Mouse (Mus musculus) limb, embryonic 11.5 days (tissue): ENCODE data around the gene Fam81a. TPM values are rescaled to one million over a fixed set of nuclear protein-coding genes. Genes with fewer than 3 reads are reported as not detected.
A peak's percentile ranks its signal among the peaks of the same experiment; 100 is the strongest.

ENCODE experiments used
- ATAC-seq: fragments of 200-750 bp; cut with Nextera tagmentation; 2 replicates; pipeline ENCODE4 v1.8.0; 2017; ENCODE audit warnings: low read depth; ENCODE audit not compliant: insufficient number of reproducible peaks, low FRiP score, low TSS enrichment
- DNase-seq: peaks from one replicate; pipeline ENCODE4 v3.0.0-alpha.2; 2015; ENCODE audit warnings: low spot score
- H3K27ac ChIP-seq: fragments of 300-500 bp; sonication (generic); replicated peaks from 2 replicates; pipeline ENCODE4 v1.5.1; 2014; ENCODE audit warnings: low read depth, mild to moderate bottlenecking, low read length
- H3K27me3 ChIP-seq: fragments of 300-500 bp; sonication (generic); 2 replicates; pipeline ENCODE4 v1.6.1; 2014; ENCODE audit warnings: mild to moderate bottlenecking, low read length, mixed read lengths; ENCODE audit not compliant: control insufficient read depth, insufficient read depth
- H3K36me3 ChIP-seq: fragments of 300-500 bp; sonication (generic); 2 replicates; pipeline ENCODE4 v1.6.1; 2014; ENCODE audit warnings: mild to moderate bottlenecking, low read length, moderate library complexity, mixed read lengths; ENCODE audit not compliant: control insufficient read depth, insufficient read depth
- H3K4me1 ChIP-seq: fragments of 300-500 bp; sonication (generic); 2 replicates; pipeline ENCODE4 v1.6.1; 2014; ENCODE audit warnings: low read length, mixed read lengths; ENCODE audit not compliant: control insufficient read depth, insufficient read depth
- H3K4me2 ChIP-seq: fragments of 300-500 bp; sonication (generic); 2 replicates; pipeline ENCODE4 v1.6.1; 2014; ENCODE audit warnings: low read depth, mild to moderate bottlenecking, moderate library complexity; ENCODE audit not compliant: severe bottlenecking
- H3K4me3 ChIP-seq: fragments of 300-500 bp; sonication (generic); 2 replicates; pipeline ENCODE4 v1.5.1; 2014; ENCODE audit warnings: low read depth, low read length
- H3K9ac ChIP-seq: fragments of 300-500 bp; sonication (generic); 2 replicates; pipeline ENCODE4 v1.6.1; 2014; ENCODE audit warnings: mild to moderate bottlenecking, low read length
- H3K9me3 ChIP-seq: fragments of 300-500 bp; sonication (generic); 2 replicates; pipeline ENCODE4 v1.6.1; 2016; ENCODE audit warnings: low read length; ENCODE audit not compliant: control insufficient read depth
- WGBS: fragments of 180-500 bp; shearing (Covaris S2); extraction: QIAGEN DNeasy Blood & Tissue Kit; methylation state at CpG from one replicate; pipeline ENCODE4 v1.1.7; 2014; 5-methylcytosine and 5-hydroxymethylcytosine counted together
- polyA plus RNA-seq: library from polyadenylated mRNA; unstranded; fragments of >200 nt; fragmentation: Nextera tagmentation; extraction: Ambion mirVana; gene quantifications from 2 replicates; pipeline ENCODE4 v1.2.1, GENCODE M21; 2014

Gene Fam81a
- polyA plus RNA-seq, 1 experiment from 2014 or later = 1.7 TPM

- Histone ChIP-seq H3K4me3 (no peak overlapping the region), H3K4me1 (peaks cover 5% of the 10 kb centered on the region; the same call in 1 of the 2 replicates), H3K27ac (no peak overlapping the region), H3K27me3 (no peaks in the 10 kb centered on the region), H3K4me2 (no peak overlapping the region), H3K36me3 (no peaks in the 10 kb centered on the region), H3K9me3 (no peaks in the 10 kb centered on the region), H3K9ac (no peak overlapping the region)
- DNase-seq (no peak), ATAC-seq (no peak)
- 71% methylated on average over 1 of the region's 1 CpGs for WGBS
Observed at GRCm38 (mm10) chr9:70135186-70135585, 7.2 kb downstream of the Fam81a start.

- DNase-seq (no peak), ATAC-seq (no peak)
- no peak overlapping the region for H3K27ac ChIP-seq
- 70% methylated on average over 5 of the region's 5 CpGs for WGBS
- no peaks in the 10 kb centered on the region for H3K27me3 ChIP-seq
- H3K4me2 ChIP-seq = no peak overlapping the region
- no peaks in the 10 kb centered on the region for H3K9me3 ChIP-seq
- H3K36me3 ChIP-seq = no peaks in the 10 kb centered on the region
- no peak overlapping the region for H3K4me3 ChIP-seq
- no peak overlapping the region for H3K9ac ChIP-seq
- H3K4me1 ChIP-seq = peaks cover 4% of the 10 kb centered on the region; the same call in 1 of the 2 replicates
Observed at GRCm38 (mm10) chr9:70134716-70135115, 7.6 kb downstream of the Fam81a start.

- ATAC-seq = no peak
- WGBS = 86% methylated on average over 9 of the region's 9 CpGs
- no peak overlapping the region for H3K27ac ChIP-seq
- H3K9ac ChIP-seq = no peak overlapping the region
- DNase-seq = no peak
- no peaks in the 10 kb centered on the region for H3K9me3 ChIP-seq
- H3K36me3 ChIP-seq = no peaks in the 10 kb centered on the region
- no peaks in the 10 kb centered on the region for H3K27me3 ChIP-seq
- H3K4me3 ChIP-seq = no peak overlapping the region
- no peak overlapping the region for H3K4me2 ChIP-seq
- no peaks in the 10 kb centered on the region; the same call in 1 of the 2 replicates for H3K4me1 ChIP-seq
Observed at GRCm38 (mm10) chr9:70134215-70134614, 8.1 kb downstream of the Fam81a start.

- Histone ChIP-seq H3K9me3 (no peaks in the 10 kb centered on the region), H3K36me3 (no peaks in the 10 kb centered on the region), H3K4me3 (no peak overlapping the region), H3K27me3 (no peaks in the 10 kb centered on the region), H3K9ac (no peak overlapping the region), H3K4me1 (no peaks in the 10 kb centered on the region), H3K27ac (no peak overlapping the region), H3K4me2 (no peak overlapping the region)
- ATAC-seq (no peak), DNase-seq (no peak)
- WGBS = 93% methylated on average over 5 of the region's 5 CpGs
Observed at GRCm38 (mm10) chr9:70130786-70131185, 11.6 kb downstream of the Fam81a start.

DNA sequence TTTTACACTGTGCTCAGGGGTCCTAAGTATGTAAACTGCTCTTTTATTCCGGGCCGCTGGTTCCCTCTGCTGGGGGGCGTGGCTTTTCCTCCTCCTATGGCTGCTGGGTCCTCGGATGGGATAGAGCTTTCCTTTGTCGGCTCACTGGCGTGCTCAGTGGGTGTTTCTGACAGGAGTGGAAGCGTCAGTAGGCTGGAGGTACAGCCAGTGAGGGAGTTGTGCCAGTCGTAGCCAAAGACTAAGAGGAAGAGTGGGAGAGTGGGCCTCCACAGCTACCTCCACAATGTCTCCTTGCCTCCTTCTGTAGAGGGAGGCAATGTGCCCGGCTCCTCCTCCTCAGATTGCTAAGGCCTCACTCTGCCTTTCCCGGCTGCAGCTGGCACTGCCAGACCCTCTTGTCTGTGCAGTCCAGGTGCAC, 30.5 kb downstream of the Fam81a start:
- Histone ChIP-seq H3K4me3 (peak overlapping the region; percentile 17; the same call in 1 of the 2 replicates), H3K27me3 (no peaks in the 10 kb centered on the region), H3K36me3 (no peaks in the 10 kb centered on the region), H3K4me1 (no peaks in the 10 kb centered on the region), H3K27ac (no peak overlapping the region), H3K9me3 (no peaks in the 10 kb centered on the region), H3K4me2 (peak overlapping the region; percentile 53), H3K9ac (peak overlapping the region; percentile 40; the same call in 1 of the 2 replicates)
- 4% methylated on average over 10 of the region's 10 CpGs for WGBS
- ATAC-seq (0 out of 2 replicates have a peak, but pooled peaks have one; percentile 54), DNase-seq (peak; percentile 52)

DNA sequence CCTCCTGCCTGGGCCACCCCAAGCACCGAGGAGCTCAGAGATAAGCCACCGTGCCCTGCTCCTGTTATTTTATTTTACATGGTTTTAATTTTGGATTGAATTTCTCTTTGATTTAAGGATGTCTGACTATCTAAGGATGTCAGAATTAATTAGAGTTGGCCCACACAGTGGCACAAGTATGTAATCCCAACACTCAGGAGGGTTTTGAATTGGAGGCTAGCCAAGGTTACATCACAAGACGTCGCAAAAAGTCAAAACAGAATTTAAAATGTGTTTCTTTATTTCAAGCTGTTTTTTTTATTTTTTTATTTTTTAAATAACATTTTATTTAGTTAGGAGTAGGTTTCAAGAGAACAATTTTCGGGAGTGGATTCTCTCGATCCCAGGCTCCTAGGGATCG, 31.5 kb downstream of the Fam81a start:
- Histone ChIP-seq H3K9me3 (no peaks in the 10 kb centered on the region), H3K9ac (no peak overlapping the region), H3K27me3 (no peaks in the 10 kb centered on the region), H3K36me3 (no peaks in the 10 kb centered on the region), H3K4me1 (no peaks in the 10 kb centered on the region), H3K4me3 (no peak overlapping the region), H3K27ac (no peak overlapping the region), H3K4me2 (no peak overlapping the region)
- ATAC-seq = no peak
- no peak for DNase-seq
- WGBS = 73% methylated on average over 7 of the region's 7 CpGs

- ATAC-seq (no peak), DNase-seq (peak; percentile 93)
- Histone ChIP-seq H3K9ac (no peak overlapping the region), H3K27ac (no peak overlapping the region), H3K36me3 (no peaks in the 10 kb centered on the region), H3K4me2 (no peak overlapping the region), H3K9me3 (no peaks in the 10 kb centered on the region), H3K4me3 (no peak overlapping the region), H3K4me1 (no peaks in the 10 kb centered on the region), H3K27me3 (no peaks in the 10 kb centered on the region)
- 7% methylated on average over 3 of the region's 3 CpGs for WGBS
Observed at GRCm38 (mm10) chr9:70109279-70109678, 33.1 kb downstream of the Fam81a start.

DNA sequence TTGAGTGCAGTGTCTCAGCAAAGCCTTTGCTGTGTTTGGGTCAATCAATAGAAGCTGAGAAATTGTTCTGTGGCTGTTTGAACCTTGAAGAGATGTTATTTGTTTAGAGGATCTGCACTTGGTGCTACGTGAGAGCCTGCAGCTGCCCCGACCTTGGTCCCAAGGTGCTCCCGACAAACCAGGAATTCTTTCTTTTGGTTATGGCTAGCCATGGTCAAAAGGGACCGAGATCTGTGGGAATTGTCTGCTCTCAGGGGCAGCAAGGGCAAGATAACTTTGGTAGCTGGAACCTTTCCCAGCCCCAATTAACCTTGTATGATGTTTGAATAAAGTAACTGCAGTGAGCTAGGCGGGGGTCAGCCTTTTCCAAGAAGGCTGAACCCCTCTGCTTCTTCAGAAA, 34.2 kb downstream of the Fam81a start:
- Histone ChIP-seq H3K4me2 (no peak overlapping the region), H3K4me3 (no peak overlapping the region), H3K27ac (no peak overlapping the region), H3K9ac (no peak overlapping the region), H3K9me3 (no peaks in the 10 kb centered on the region), H3K4me1 (no peaks in the 10 kb centered on the region), H3K36me3 (no peaks in the 10 kb centered on the region), H3K27me3 (no peaks in the 10 kb centered on the region)
- no peak for DNase-seq
- no peak for ATAC-seq
- 86% methylated on average over 5 of the region's 5 CpGs for WGBS

GRCm38 (mm10) chr9:70105573-70105972, 36.8 kb downstream of the Fam81a start:
- Histone ChIP-seq H3K4me2 (no peak overlapping the region), H3K9ac (no peak overlapping the region), H3K27me3 (no peaks in the 10 kb centered on the region), H3K4me3 (no peak overlapping the region), H3K36me3 (no peaks in the 10 kb centered on the region), H3K27ac (no peak overlapping the region), H3K4me1 (no peaks in the 10 kb centered on the region), H3K9me3 (no peaks in the 10 kb centered on the region)
- ATAC-seq = no peak
- 88% methylated on average over 5 of the region's 5 CpGs for WGBS
- DNase-seq = no peak
